ENCODE assay signal across 8 mouse cellular contexts in the genomic region with DNA sequence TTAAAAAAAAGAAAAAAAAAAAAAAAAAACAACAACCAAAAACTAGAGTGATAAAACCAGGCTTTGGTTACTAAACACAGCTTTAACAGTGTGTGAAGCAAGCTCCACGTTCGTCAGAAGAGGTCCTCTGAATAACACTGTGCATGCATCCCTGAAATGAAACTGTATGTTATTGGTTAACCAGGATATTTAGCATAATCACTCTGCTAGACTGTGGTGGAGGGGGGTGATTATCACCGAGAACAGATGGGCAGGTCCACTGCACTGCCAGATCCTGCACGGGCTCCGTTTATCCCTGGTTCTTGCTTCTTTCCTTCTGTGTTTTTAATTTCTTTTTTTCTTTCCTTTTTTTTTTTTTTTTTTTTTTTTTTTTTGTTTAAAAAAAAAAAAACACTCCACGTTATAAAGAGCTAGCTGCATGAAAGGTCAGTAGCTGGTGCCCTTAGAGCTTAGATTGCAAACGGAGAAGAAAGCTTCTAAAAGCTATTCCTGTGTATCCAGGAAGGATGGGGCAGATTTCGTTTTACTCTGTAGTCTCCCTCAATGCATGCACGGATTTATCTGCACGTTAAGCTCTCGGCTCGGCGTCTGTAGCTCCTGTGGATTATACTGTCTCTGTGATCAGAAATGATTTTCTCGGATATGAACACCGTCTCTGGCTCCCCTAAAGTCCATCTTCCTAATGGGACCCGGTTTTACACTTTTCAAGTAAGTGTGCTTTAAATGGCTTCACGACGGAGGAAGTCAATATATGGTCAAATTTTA.
DNase-seq lines count a peak whose midpoint lies in the region; ATAC-seq and TF ChIP-seq lines count a peak whose summit lies in the region.

No protein-coding gene starts in this region.

- H3K27me3 ChIP-seq in liver, embryonic 11.5 days (replicated peaks; ENCODE audit: control insufficient read depth, insufficient read depth, low read length), result no peaks in the 10 kb centered on the region
- no peaks in the 10 kb centered on the region for H3K27me3 ChIP-seq in liver, embryonic 12.5 days (replicated peaks)
- H3K27me3 ChIP-seq in embryonic facial prominence, embryonic 11.5 days (ENCODE audit: control insufficient read depth, insufficient read depth, low read length), result no peaks in the 10 kb centered on the region
- H3K27me3 ChIP-seq in kidney, postnatal 0 days (ENCODE audit: insufficient read depth, low read length), result no peaks in the 10 kb centered on the region
- H3K27me3 ChIP-seq in midbrain, postnatal 0 days (ENCODE audit: insufficient read depth, low read length), result no peaks in the 10 kb centered on the region

- DNase-seq in liver, embryonic 11.5 days (ENCODE audit: low spot score), result no peak
- DNase-seq in embryonic facial prominence, embryonic 11.5 days (ENCODE audit: low spot score), result peak; percentile 36
- DNase-seq in kidney, postnatal 0 days (ENCODE audit: low spot score), result peak; percentile 9
- DNase-seq in midbrain, postnatal 0 days (ENCODE audit: low spot score), result peak; percentile 71
- no peak for DNase-seq in gastrocnemius, postnatal 10 days
- DNase-seq in spleen, postnatal 4 days (ENCODE audit: low spot score in 2 of 2), result no peak
- no peak for DNase-seq in c-Kit-positive CD71-positive TER-119-positive erythroid progenitor cells, embryonic 14.5 days (ENCODE audit: low spot score)

- TF ChIP-seq CTCF in kidney, postnatal 0 days (IDR thresholded peaks at IDR 0.05; ENCODE audit: low read depth), result no peak
- peak; percentile 12; the same call in 1 of the 2 replicates for TF ChIP-seq CTCF in midbrain, postnatal 0 days (IDR thresholded peaks at IDR 0.05)

- no peaks in the 10 kb centered on the region for H3K9me3 ChIP-seq in liver, embryonic 11.5 days (ENCODE audit: control insufficient read depth, low read length)
- no peaks in the 10 kb centered on the region for H3K9me3 ChIP-seq in liver, embryonic 12.5 days (replicated peaks)
- H3K9me3 ChIP-seq in embryonic facial prominence, embryonic 11.5 days (replicated peaks; ENCODE audit: control insufficient read depth, low read length), result no peaks in the 10 kb centered on the region
- H3K9me3 ChIP-seq in kidney, postnatal 0 days (replicated peaks; ENCODE audit: low read length), result no peaks in the 10 kb centered on the region
- no peaks in the 10 kb centered on the region for H3K9me3 ChIP-seq in midbrain, postnatal 0 days (ENCODE audit: low read length)

- H3K4me2 ChIP-seq in liver, embryonic 11.5 days, result peak overlapping the region; percentile 41
- no peak overlapping the region for H3K4me2 ChIP-seq in liver, embryonic 12.5 days
- H3K4me2 ChIP-seq in embryonic facial prominence, embryonic 11.5 days (ENCODE audit: low read depth, low read length), result no peak overlapping the region; the same call in 1 of the 2 replicates
- no peak overlapping the region for H3K4me2 ChIP-seq in kidney, postnatal 0 days (ENCODE audit: low read length)
- H3K4me2 ChIP-seq in midbrain, postnatal 0 days (ENCODE audit: low read depth, low read length, poor library complexity, severe bottlenecking), result peak overlapping the region; percentile 54

- WGBS in liver, embryonic 11.5 days, result 60% methylated on average over 18 of the region's 18 CpGs
- 57% methylated on average over 18 of the region's 18 CpGs for whole genome bisulfite sequencing in liver, embryonic 12.5 days (ENCODE audit: insufficient replicate concordance)
- WGBS in embryonic facial prominence, embryonic 11.5 days, result 52% methylated on average over 18 of the region's 18 CpGs
- 55% methylated on average over 18 of the region's 18 CpGs for WGBS in kidney, postnatal 0 days
- 15% methylated on average over 18 of the region's 18 CpGs for whole genome bisulfite sequencing in midbrain, postnatal 0 days

- no peak overlapping the region for H3K27ac ChIP-seq in liver, embryonic 11.5 days (ENCODE audit: low read depth, low read length)
- no peak overlapping the region for H3K27ac ChIP-seq in liver, embryonic 12.5 days
- no peak overlapping the region for H3K27ac ChIP-seq in embryonic facial prominence, embryonic 11.5 days (replicated peaks; ENCODE audit: low read depth, low read length)
- no peak overlapping the region for H3K27ac ChIP-seq in kidney, postnatal 0 days
- H3K27ac ChIP-seq in midbrain, postnatal 0 days (ENCODE audit: low read depth, low read length), result no peak overlapping the region

- ATAC-seq in liver, embryonic 11.5 days (replicated peaks; ENCODE audit: low FRiP score), result peak; percentile 49; the same call in 1 of the 2 replicates
- no peak for ATAC-seq in liver, embryonic 12.5 days
- ATAC-seq in embryonic facial prominence, embryonic 11.5 days (replicated peaks; ENCODE audit: insufficient number of reproducible peaks, low FRiP score, low TSS enrichment, low read depth), result peak; percentile 81; the same call in 1 of the 2 replicates
- peak; percentile 79; the same call in 1 of the 2 replicates for ATAC-seq in kidney, postnatal 0 days (replicated peaks; ENCODE audit: low FRiP score, low read depth)
- peak; percentile 71 for ATAC-seq in midbrain, postnatal 0 days (ENCODE audit: low FRiP score)

- H3K36me3 ChIP-seq in liver, embryonic 11.5 days (ENCODE audit: control insufficient read depth, insufficient read depth, low read length), result no peaks in the 10 kb centered on the region
- no peaks in the 10 kb centered on the region for H3K36me3 ChIP-seq in liver, embryonic 12.5 days
- no peaks in the 10 kb centered on the region for H3K36me3 ChIP-seq in embryonic facial prominence, embryonic 11.5 days (replicated peaks; ENCODE audit: control insufficient read depth, insufficient read depth, low read depth, low read length)
- no peaks in the 10 kb centered on the region for H3K36me3 ChIP-seq in kidney, postnatal 0 days (ENCODE audit: insufficient read depth, low read length)
- H3K36me3 ChIP-seq in midbrain, postnatal 0 days (ENCODE audit: insufficient read depth, low read length), result no peaks in the 10 kb centered on the region

- no peak overlapping the region for H3K4me3 ChIP-seq in liver, embryonic 11.5 days (ENCODE audit: low read depth, low read length)
- no peak overlapping the region for H3K4me3 ChIP-seq in liver, embryonic 12.5 days
- no peak overlapping the region for H3K4me3 ChIP-seq in embryonic facial prominence, embryonic 11.5 days (ENCODE audit: low read depth, low read length)
- no peak overlapping the region for H3K4me3 ChIP-seq in kidney, postnatal 0 days (replicated peaks; ENCODE audit: low read depth, low read length)
- peak overlapping the region; percentile 30 for H3K4me3 ChIP-seq in midbrain, postnatal 0 days (ENCODE audit: low read depth, low read length)

- H3K4me1 ChIP-seq in liver, embryonic 11.5 days (replicated peaks; ENCODE audit: control insufficient read depth, insufficient read depth, low read length), result no peaks in the 10 kb centered on the region
- H3K4me1 ChIP-seq in liver, embryonic 12.5 days, result no peaks in the 10 kb centered on the region
- H3K4me1 ChIP-seq in embryonic facial prominence, embryonic 11.5 days (ENCODE audit: control insufficient read depth, insufficient read depth, low read length), result no peaks in the 10 kb centered on the region
- no peaks in the 10 kb centered on the region for H3K4me1 ChIP-seq in kidney, postnatal 0 days (replicated peaks; ENCODE audit: insufficient read depth, low read length)
- no peaks in the 10 kb centered on the region for H3K4me1 ChIP-seq in midbrain, postnatal 0 days (ENCODE audit: insufficient read depth, low read length)

- no peak overlapping the region for H3K9ac ChIP-seq in liver, embryonic 11.5 days (ENCODE audit: low read depth, low read length)
- H3K9ac ChIP-seq in liver, embryonic 12.5 days, result no peak overlapping the region
- no peak overlapping the region for H3K9ac ChIP-seq in embryonic facial prominence, embryonic 11.5 days (replicated peaks; ENCODE audit: low read length)
- H3K9ac ChIP-seq in kidney, postnatal 0 days (ENCODE audit: low read depth, low read length), result no peak overlapping the region
- 0 out of 2 replicates have a peak overlapping the region, but pooled peaks have one; percentile 19 for H3K9ac ChIP-seq in midbrain, postnatal 0 days (replicated peaks; ENCODE audit: low read length, poor library complexity, severe bottlenecking)

Comparison
In these comparisons a context has a peak if more than half of its experiments do, and no peak if none do; other contexts are left out.
1. H3K4me2 ChIP-seq: peak in liver, embryonic 11.5 days (single experiment) and midbrain, postnatal 0 days (single experiment); none in liver, embryonic 12.5 days (single experiment), embryonic facial prominence, embryonic 11.5 days (single experiment) and kidney, postnatal 0 days (single experiment).
2. DNase-seq: peak in embryonic facial prominence, embryonic 11.5 days (single experiment), kidney, postnatal 0 days (single experiment) and midbrain, postnatal 0 days (single experiment); none in liver, embryonic 11.5 days (single experiment), gastrocnemius, postnatal 10 days (single experiment), spleen, postnatal 4 days (0 of 2) and c-Kit-positive CD71-positive TER-119-positive erythroid progenitor cells, embryonic 14.5 days (single experiment).